Mouse (Mus musculus) testis, adult 2 months (tissue): ENCODE data around the gene Kiss1r. TPM values are rescaled to one million over a fixed set of nuclear protein-coding genes. Genes with fewer than 3 reads are reported as not detected.
"Not testable (repeated sequence)": the region's sequence is repeated elsewhere in the genome, so short reads cannot be mapped to it uniquely, and the experiment has no call there.

Experiments
- H3K27ac ChIP-seq: fragments of 200-500 bp; 2 replicates; pipeline ENCODE4 v1.5.1; 2012; ENCODE audit warnings: low read depth, low read length; ENCODE audit not compliant: control insufficient read depth, insufficient read depth
- H3K27me3 ChIP-seq: fragments of 200-500 bp; 2 replicates; pipeline ENCODE4 v1.6.1; 2012; ENCODE audit warnings: mild to moderate bottlenecking, low read length, moderate library complexity; ENCODE audit not compliant: control insufficient read depth, insufficient read depth
- H3K36me3 ChIP-seq: fragments of 200-500 bp; 2 replicates; pipeline ENCODE4 v1.6.1; 2012; ENCODE audit warnings: mild to moderate bottlenecking, low read length; ENCODE audit not compliant: control insufficient read depth, insufficient read depth
- H3K4me1 ChIP-seq: fragments of 200-500 bp; 2 replicates; pipeline ENCODE4 v1.6.1; 2012; ENCODE audit warnings: low read length; ENCODE audit not compliant: control insufficient read depth, insufficient read depth
- H3K4me3 ChIP-seq: fragments of 200-500 bp; 2 replicates; pipeline ENCODE4 v1.5.1; 2012; ENCODE audit warnings: low read depth, mild to moderate bottlenecking, low read length, moderate library complexity, mixed read lengths; ENCODE audit not compliant: control insufficient read depth
- CTCF ChIP-seq: fragments of 200-500 bp; IDR thresholded peaks from 2 replicates; pipeline ENCODE4 v1.5.1; 2012; ENCODE audit warnings: low read depth, mild to moderate bottlenecking, inconsistent platforms, low read length, moderate library complexity; ENCODE audit not compliant: control insufficient read depth, insufficient read depth, insufficient replicate concordance
- POLR2A ChIP-seq: fragments of 200-500 bp; IDR thresholded peaks from 2 replicates; pipeline ENCODE4 v1.6.1; 2012; ENCODE audit warnings: low read depth, mild to moderate bottlenecking, inconsistent platforms, low read length, moderate library complexity; ENCODE audit not compliant: control insufficient read depth
- polyA plus RNA-seq: library from polyadenylated mRNA; depleted of rRNA; stranded (reverse); fragments of >200 nt; gene quantifications from 2 replicates; pipeline ENCODE4 v1.2.3, GENCODE M21; 2012

Kiss1r gene
- polyA plus RNA-seq, 1 experiment: 0.99 TPM

- peaks cover 16% of the 10 kb centered on the region for H3K4me1 ChIP-seq
- no peaks in the 10 kb centered on the region for H3K27me3 ChIP-seq
- no peak overlapping the region for H3K4me3 ChIP-seq
- TF ChIP-seq POLR2A (no peak), CTCF (no peak)
- H3K36me3 ChIP-seq: no peaks in the 10 kb centered on the region
- no peak overlapping the region for H3K27ac ChIP-seq
These were observed 39.0 kb upstream of the Kiss1r start for GRCm38 (mm10) chr10:79877757-79878156.

GRCm38 (mm10) chr10:79879527-79879926, 37.2 kb upstream of the Kiss1r start:
- H3K4me1 ChIP-seq: peaks cover 17% of the 10 kb centered on the region
- TF ChIP-seq POLR2A: no peak
- no peak for TF ChIP-seq CTCF

GRCm38 (mm10) chr10:79880721-79881120, 36.0 kb upstream of the Kiss1r start:
- Histone ChIP-seq H3K27ac (no peak overlapping the region), H3K36me3 (no peaks in the 10 kb centered on the region), H3K4me3 (no peak overlapping the region), H3K4me1 (peaks cover 15% of the 10 kb centered on the region), H3K27me3 (no peaks in the 10 kb centered on the region)
- TF ChIP-seq POLR2A (no peak), CTCF (no peak)

More at GRCm38 (mm10) chr10:79879527-79879926, 37.2 kb upstream of the Kiss1r start:
- no peaks in the 10 kb centered on the region for H3K27me3 ChIP-seq
- no peak overlapping the region for H3K27ac ChIP-seq
- H3K36me3 ChIP-seq: no peaks in the 10 kb centered on the region
- H3K4me3 ChIP-seq: no peak overlapping the region

GRCm38 (mm10) chr10:79881981-79882380, 34.8 kb upstream of the Kiss1r start:
- no peak overlapping the region for H3K4me3 ChIP-seq
- TF ChIP-seq POLR2A (no peak), CTCF (no peak)
- H3K27ac ChIP-seq: no peak overlapping the region
- H3K27me3 ChIP-seq: no peaks in the 10 kb centered on the region
- H3K4me1 ChIP-seq: peaks cover 15% of the 10 kb centered on the region
- no peaks in the 10 kb centered on the region for H3K36me3 ChIP-seq

GRCm38 (mm10) chr10:79883297-79884084, 33.3 kb upstream of the Kiss1r start:
- H3K4me3 ChIP-seq: no peak overlapping the region

GRCm38 (mm10) chr10:79884446-79884845, 32.3 kb upstream of the Kiss1r start:
- Histone ChIP-seq H3K4me1 (peaks cover 15% of the 10 kb centered on the region), H3K27ac (no peak overlapping the region), H3K4me3 (no peak overlapping the region), H3K36me3 (no peaks in the 10 kb centered on the region), H3K27me3 (no peaks in the 10 kb centered on the region)
- TF ChIP-seq POLR2A (no peak), CTCF (no peak)

More at GRCm38 (mm10) chr10:79883297-79884084, 33.3 kb upstream of the Kiss1r start:
- peaks cover 15% of the 10 kb centered on the region for H3K4me1 ChIP-seq
- H3K36me3 ChIP-seq: no peaks in the 10 kb centered on the region
- no peaks in the 10 kb centered on the region for H3K27me3 ChIP-seq
- TF ChIP-seq POLR2A (no peak), CTCF (peak; percentile 83; the same call in 1 of the 2 replicates)
- H3K27ac ChIP-seq: no peak overlapping the region

GRCm38 (mm10) chr10:79884938-79885337, 31.8 kb upstream of the Kiss1r start:
- peaks cover 15% of the 10 kb centered on the region for H3K4me1 ChIP-seq
- not testable (repeated sequence) for H3K27ac ChIP-seq, H3K4me3 ChIP-seq, H3K36me3 ChIP-seq, H3K27me3 ChIP-seq
